Mouse (Mus musculus) midbrain, embryonic 12.5 days (tissue): ENCODE data around the gene Aprt. TPM values are rescaled to one million over a fixed set of nuclear protein-coding genes. Genes with fewer than 3 reads are reported as not detected.
"Not testable (repeated sequence)": the region's sequence is repeated elsewhere in the genome, so short reads cannot be mapped to it uniquely, and the experiment has no call there.

Source experiments
- ATAC-seq: fragments of 200-750 bp; cut with Nextera tagmentation; 2 replicates; pipeline ENCODE4 v1.8.0; 2017; ENCODE audit warnings: low read depth, moderate TSS enrichment, moderate library complexity; ENCODE audit not compliant: low FRiP score
- H3K27ac ChIP-seq: fragments of 300-500 bp; sonication (generic); replicated peaks from 2 replicates; pipeline ENCODE4 v1.5.1; 2016; ENCODE audit warnings: mild to moderate bottlenecking
- H3K27me3 ChIP-seq: fragments of 300-500 bp; sonication (generic); 2 replicates; pipeline ENCODE4 v1.6.1; 2016; ENCODE audit warnings: mild to moderate bottlenecking
- H3K36me3 ChIP-seq: fragments of 300-500 bp; sonication (generic); 2 replicates; pipeline ENCODE4 v1.6.1; 2016
- H3K4me1 ChIP-seq: fragments of 300-500 bp; sonication (generic); 2 replicates; pipeline ENCODE4 v1.6.1; 2016
- H3K4me2 ChIP-seq: fragments of 300-500 bp; sonication (generic); replicated peaks from 2 replicates; pipeline ENCODE4 v1.6.1; 2016; ENCODE audit warnings: mild to moderate bottlenecking, moderate library complexity
- H3K4me3 ChIP-seq: fragments of 300-500 bp; sonication (generic); 2 replicates; pipeline ENCODE4 v1.5.1; 2016; ENCODE audit warnings: mild to moderate bottlenecking
- H3K9ac ChIP-seq: fragments of 300-500 bp; sonication (generic); replicated peaks from 2 replicates; pipeline ENCODE4 v1.6.1; 2016; ENCODE audit warnings: mild to moderate bottlenecking, moderate library complexity
- H3K9me3 ChIP-seq: fragments of 300-500 bp; sonication (generic); 2 replicates; pipeline ENCODE4 v1.6.1; 2016; ENCODE audit warnings: mild to moderate bottlenecking
- WGBS: fragments of 180-500 bp; shearing (Covaris S2); methylation state at CpG from one replicate; pipeline ENCODE4 v1.1.7; 2016; 5-methylcytosine and 5-hydroxymethylcytosine counted together
- polyA plus RNA-seq: library from polyadenylated mRNA; unstranded; fragments of >200 nt; fragmentation: Nextera tagmentation; extraction: Ambion mirVana; gene quantifications from 2 replicates; pipeline ENCODE4 v1.2.1, GENCODE M21; 2016

The Aprt gene
- polyA plus RNA-seq, 1 experiment from 2014 or later, result 157 TPM

- Histone ChIP-seq H3K4me1 (peaks cover 5% of the 10 kb centered on the region; the same call in 1 of the 2 replicates), H3K4me3 (no peak overlapping the region), H3K27ac (no peak overlapping the region), H3K9ac (no peak overlapping the region), H3K27me3 (no peaks in the 10 kb centered on the region), H3K36me3 (no peaks in the 10 kb centered on the region), H3K9me3 (no peaks in the 10 kb centered on the region), H3K4me2 (no peak overlapping the region)
- WGBS, result 82% methylated on average over 9 of the region's 9 CpGs
- no peak for ATAC-seq
Observed at GRCm38 (mm10) chr8:122584981-122585380, 8.3 kb upstream of the Aprt start.

GRCm38 (mm10) chr8:122580926-122581325 is 4.2 kb upstream of the Aprt start:
- peaks cover 17% of the 10 kb centered on the region for H3K4me1 ChIP-seq
- no peak overlapping the region for H3K4me2 ChIP-seq
- H3K27me3 ChIP-seq, result no peaks in the 10 kb centered on the region
- no peak overlapping the region for H3K4me3 ChIP-seq
- no peak overlapping the region for H3K9ac ChIP-seq
- H3K27ac ChIP-seq, result no peak overlapping the region
- ATAC-seq, result no peak
- WGBS, result 86% methylated on average over 15 of the region's 15 CpGs
- H3K36me3 ChIP-seq, result no peaks in the 10 kb centered on the region
- H3K9me3 ChIP-seq, result no peaks in the 10 kb centered on the region

GRCm38 (mm10) chr8:122579196-122579595 is 2.5 kb upstream of the Aprt start:
- Histone ChIP-seq H3K27me3 (no peaks in the 10 kb centered on the region), H3K9ac (no peak overlapping the region), H3K9me3 (no peaks in the 10 kb centered on the region), H3K4me1 (peaks cover 28% of the 10 kb centered on the region), H3K36me3 (0 out of 2 replicates have a peak, but pooled peaks cover 3% of the 10 kb centered on the region), H3K27ac (no peak overlapping the region), H3K4me2 (no peak overlapping the region), H3K4me3 (no peak overlapping the region)
- 40% methylated on average over 7 of the region's 7 CpGs for WGBS
- ATAC-seq, result no peak

GRCm38 (mm10) chr8:122577116-122577515 is 407 bp upstream of the Aprt start:
- 38% methylated on average over 10 of the region's 10 CpGs for WGBS
- Histone ChIP-seq H3K27me3 (no peaks in the 10 kb centered on the region), H3K9me3 (no peaks in the 10 kb centered on the region), H3K4me2 (peak overlapping the region; percentile 83), H3K9ac (peak overlapping the region; percentile 87; the same call in 1 of the 2 replicates), H3K36me3 (peaks cover 15% of the 10 kb centered on the region), H3K4me1 (peaks cover 38% of the 10 kb centered on the region), H3K27ac (no peak overlapping the region), H3K4me3 (peak overlapping the region; percentile 64)
- peak; percentile 42 for ATAC-seq

- no peaks in the 10 kb centered on the region for H3K9me3 ChIP-seq
- H3K27me3 ChIP-seq, result no peaks in the 10 kb centered on the region
- ATAC-seq, result 0 out of 2 replicates have a peak, but pooled peaks have one; percentile 5
- H3K4me2 ChIP-seq, result peak overlapping the region; percentile 83
- H3K4me3 ChIP-seq, result peak overlapping the region; percentile 64
- peak overlapping the region; percentile 87 for H3K9ac ChIP-seq
- 19% methylated on average over 21 of the region's 21 CpGs for WGBS
- peaks cover 38% of the 10 kb centered on the region for H3K4me1 ChIP-seq
- no peak overlapping the region for H3K27ac ChIP-seq
- peaks cover 26% of the 10 kb centered on the region for H3K36me3 ChIP-seq
Observed at GRCm38 (mm10) chr8:122575735-122576647, 718 bp downstream of the Aprt start.

- Histone ChIP-seq H3K4me3 (peak overlapping the region; percentile 64), H3K9me3 (no peaks in the 10 kb centered on the region), H3K9ac (0 out of 2 replicates have a peak overlapping the region, but pooled peaks have one; percentile 87), H3K36me3 (peaks cover 33% of the 10 kb centered on the region), H3K27me3 (no peaks in the 10 kb centered on the region), H3K4me2 (peak overlapping the region; percentile 83), H3K4me1 (peaks cover 38% of the 10 kb centered on the region), H3K27ac (no peak overlapping the region)
- no peak for ATAC-seq
- WGBS, result 82% methylated on average over 8 of the region's 8 CpGs
Observed at GRCm38 (mm10) chr8:122575286-122575685, 1.4 kb downstream of the Aprt start.

- H3K9me3 ChIP-seq, result no peaks in the 10 kb centered on the region
- H3K4me1 ChIP-seq, result peaks cover 38% of the 10 kb centered on the region
- H3K9ac ChIP-seq, result no peak overlapping the region
- WGBS, result 60% methylated on average over 10 of the region's 10 CpGs
- peak overlapping the region; percentile 83; the same call in 1 of the 2 replicates for H3K4me2 ChIP-seq
- H3K4me3 ChIP-seq, result no peak overlapping the region
- no peak for ATAC-seq
- peaks cover 38% of the 10 kb centered on the region for H3K36me3 ChIP-seq
- H3K27me3 ChIP-seq, result no peaks in the 10 kb centered on the region
- H3K27ac ChIP-seq, result no peak overlapping the region; the same call in 1 of the 2 replicates
Observed at GRCm38 (mm10) chr8:122574667-122575251, 1.9 kb downstream of the Aprt start.

- H3K4me3 ChIP-seq, result no peak overlapping the region
- peaks cover 42% of the 10 kb centered on the region for H3K4me1 ChIP-seq
- H3K36me3 ChIP-seq, result peaks cover 39% of the 10 kb centered on the region
- H3K4me2 ChIP-seq, result no peak overlapping the region
- no peaks in the 10 kb centered on the region for H3K9me3 ChIP-seq
- no peak overlapping the region for H3K9ac ChIP-seq
- no peak for ATAC-seq
- H3K27me3 ChIP-seq, result no peaks in the 10 kb centered on the region
- WGBS, result 65% methylated on average over 3 of the region's 3 CpGs
- no peak overlapping the region for H3K27ac ChIP-seq
Observed at GRCm38 (mm10) chr8:122574264-122574663, 2.4 kb downstream of the Aprt start.

- WGBS, result 53% methylated on average over 9 of the region's 9 CpGs
- Histone ChIP-seq H3K9ac (no peak overlapping the region), H3K9me3 (no peaks in the 10 kb centered on the region), H3K4me3 (no peak overlapping the region), H3K36me3 (peaks cover 39% of the 10 kb centered on the region), H3K4me1 (peaks cover 49% of the 10 kb centered on the region), H3K4me2 (no peak overlapping the region), H3K27me3 (no peaks in the 10 kb centered on the region), H3K27ac (peak overlapping the region; percentile 11)
- no peak for ATAC-seq
Observed at GRCm38 (mm10) chr8:122573577-122573976, 3.1 kb downstream of the Aprt start.

- peaks cover 39% of the 10 kb centered on the region for H3K36me3 ChIP-seq
- H3K9ac ChIP-seq, H3K27me3 ChIP-seq, ATAC-seq, H3K9me3 ChIP-seq, H3K4me2 ChIP-seq, H3K4me3 ChIP-seq: not testable (repeated sequence)
- 25% methylated on average over 4 of the region's 4 CpGs for WGBS
- peaks cover 53% of the 10 kb centered on the region for H3K4me1 ChIP-seq
- peak overlapping the region; percentile 11 for H3K27ac ChIP-seq
Observed at GRCm38 (mm10) chr8:122573176-122573575, 3.5 kb downstream of the Aprt start.

- Histone ChIP-seq H3K9ac (no peak overlapping the region), H3K4me3 (no peak overlapping the region), H3K4me1 (peaks cover 54% of the 10 kb centered on the region), H3K36me3 (peaks cover 39% of the 10 kb centered on the region), H3K27ac (0 out of 2 replicates have a peak overlapping the region, but pooled peaks have one; percentile 11), H3K4me2 (no peak overlapping the region), H3K9me3 (no peaks in the 10 kb centered on the region), H3K27me3 (no peaks in the 10 kb centered on the region)
- no peak for ATAC-seq
- 91% methylated on average over 3 of the region's 3 CpGs for WGBS
Observed at GRCm38 (mm10) chr8:122572751-122573150, 4.0 kb downstream of the Aprt start.

GRCm38 (mm10) chr8:122571750-122572267 is 4.9 kb downstream of the Aprt start:
- Histone ChIP-seq H3K9me3 (no peaks in the 10 kb centered on the region), H3K4me1 (peaks cover 51% of the 10 kb centered on the region), H3K4me2 (no peak overlapping the region), H3K27me3 (no peaks in the 10 kb centered on the region), H3K36me3 (peaks cover 39% of the 10 kb centered on the region), H3K27ac (no peak overlapping the region), H3K9ac (no peak overlapping the region), H3K4me3 (no peak overlapping the region)
- WGBS, result 95% methylated on average over 17 of the region's 17 CpGs
- no peak for ATAC-seq
